Mouse (Mus musculus) T-helper 2 cell (primary cell): Measurements from ENCODE around the gene B4galnt2.

Experiments
- in situ Hi-C: fragments of 300-600 bp; cut with MboI, MseI; formaldehyde crosslinking; loops from one replicate; pipeline ENCODE4 v1.15.1; 2025; ENCODE audit warnings: high pct_unique_total_duplicates

Gene B4galnt2

DNA sequence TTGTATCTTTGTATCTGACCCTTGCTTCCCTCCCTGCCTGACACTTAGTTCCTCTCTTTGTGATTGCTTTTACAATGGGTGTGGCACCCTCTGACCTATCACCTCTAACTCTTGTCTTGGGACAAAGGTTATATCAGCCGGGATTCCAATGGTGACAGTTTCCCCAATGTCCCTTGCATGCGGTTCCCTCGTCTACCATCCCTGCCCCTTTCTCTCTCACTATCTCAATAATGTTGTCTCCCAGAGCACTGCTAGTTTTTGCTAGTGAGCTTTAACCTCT, 87.6 kb downstream of the B4galnt2 start:
- in situ Hi-C loops = loop anchor here (5.0 kb wide), 1 partner anchor 65 kb away; no protein-coding TSS in a partner anchor

DNA sequence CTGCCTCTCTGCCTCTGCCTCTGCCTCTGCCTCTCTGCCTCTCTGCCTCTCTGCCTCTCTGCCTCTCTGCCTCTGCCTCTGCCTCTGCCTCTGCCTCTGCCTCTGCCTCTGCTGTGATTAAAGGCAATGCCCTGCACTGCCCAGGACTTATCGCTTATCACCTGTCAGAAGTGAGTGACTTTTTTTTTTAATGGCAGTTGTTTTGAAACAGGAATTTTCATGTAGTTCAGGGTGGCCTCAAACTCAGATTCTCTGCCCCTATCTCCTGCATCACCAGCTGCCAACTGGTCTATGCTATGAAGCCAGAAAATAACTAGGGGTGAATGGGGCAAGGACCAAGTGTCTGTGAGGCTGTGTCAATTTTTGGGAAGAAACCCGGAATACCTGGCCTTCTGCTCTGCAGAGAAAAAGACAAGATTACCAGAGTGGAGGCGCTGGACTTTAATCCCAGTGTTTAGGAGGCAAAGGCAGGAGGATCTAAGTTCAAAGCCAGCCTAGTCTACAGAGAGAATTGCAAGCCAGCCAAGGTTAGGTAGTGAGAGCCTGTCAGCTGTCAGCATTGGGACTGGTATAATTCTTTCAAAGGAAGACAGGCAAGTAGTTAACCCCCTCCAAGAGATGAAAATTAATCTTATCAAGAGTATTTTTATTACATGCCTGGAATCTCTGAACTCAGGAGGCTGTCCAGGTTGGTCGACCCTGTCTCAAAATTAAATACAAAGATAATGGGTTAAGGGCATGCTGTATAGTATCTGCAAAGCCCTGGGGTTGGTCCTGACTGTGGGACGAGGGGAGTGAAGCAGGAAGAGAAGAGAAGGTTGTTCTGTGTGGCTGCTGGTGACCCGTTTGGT, 88.1 kb downstream of the B4galnt2 start:
- in situ Hi-C loops = loop anchor here (5.0 kb wide), 1 partner anchor 66 kb away; no protein-coding TSS in a partner anchor

DNA sequence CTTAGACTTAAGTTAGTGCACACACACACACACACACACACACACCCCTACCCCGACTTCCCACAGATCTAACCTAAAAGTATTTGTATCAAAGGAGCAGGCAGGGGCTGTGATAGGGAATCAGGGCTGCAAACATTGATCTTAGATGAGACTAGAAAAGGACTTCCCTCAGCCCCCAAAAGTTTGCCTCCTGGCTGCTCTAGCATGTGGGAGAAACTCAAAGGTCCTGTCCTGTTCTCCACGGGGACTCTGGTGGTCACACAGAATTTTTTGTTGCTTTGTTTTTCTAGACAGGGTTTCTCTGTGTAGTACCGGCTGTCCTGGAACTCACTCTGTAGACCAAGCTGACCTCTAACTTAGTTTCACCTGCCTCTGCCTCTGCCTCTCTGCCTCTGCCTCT, 89.1 kb downstream of the B4galnt2 start:
- in situ Hi-C loops = loop anchor here (5.0 kb wide), 1 partner anchor 67 kb away; no protein-coding TSS in a partner anchor

DNA sequence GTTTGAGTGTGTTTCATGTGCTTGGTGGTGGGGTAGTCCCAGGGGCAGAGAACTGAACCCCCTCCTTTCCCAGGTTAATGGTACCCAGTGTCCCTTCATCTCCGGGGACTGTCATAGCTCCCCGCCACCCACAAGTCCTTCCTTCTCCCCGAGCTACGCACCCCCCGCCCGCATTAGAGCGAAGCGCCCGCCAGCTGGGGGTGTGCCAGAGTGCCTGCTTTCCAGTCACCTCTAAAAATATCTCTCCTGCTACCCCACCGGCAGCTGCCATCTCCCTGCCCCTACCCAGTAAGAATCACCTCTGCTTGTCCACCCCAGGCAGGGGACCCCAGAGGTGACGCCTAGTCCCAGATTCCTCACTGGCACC, 89.8 kb downstream of the B4galnt2 start:
- in situ Hi-C loops = loop anchor here (5.0 kb wide), 1 partner anchor 67 kb away; no protein-coding TSS in a partner anchor

DNA sequence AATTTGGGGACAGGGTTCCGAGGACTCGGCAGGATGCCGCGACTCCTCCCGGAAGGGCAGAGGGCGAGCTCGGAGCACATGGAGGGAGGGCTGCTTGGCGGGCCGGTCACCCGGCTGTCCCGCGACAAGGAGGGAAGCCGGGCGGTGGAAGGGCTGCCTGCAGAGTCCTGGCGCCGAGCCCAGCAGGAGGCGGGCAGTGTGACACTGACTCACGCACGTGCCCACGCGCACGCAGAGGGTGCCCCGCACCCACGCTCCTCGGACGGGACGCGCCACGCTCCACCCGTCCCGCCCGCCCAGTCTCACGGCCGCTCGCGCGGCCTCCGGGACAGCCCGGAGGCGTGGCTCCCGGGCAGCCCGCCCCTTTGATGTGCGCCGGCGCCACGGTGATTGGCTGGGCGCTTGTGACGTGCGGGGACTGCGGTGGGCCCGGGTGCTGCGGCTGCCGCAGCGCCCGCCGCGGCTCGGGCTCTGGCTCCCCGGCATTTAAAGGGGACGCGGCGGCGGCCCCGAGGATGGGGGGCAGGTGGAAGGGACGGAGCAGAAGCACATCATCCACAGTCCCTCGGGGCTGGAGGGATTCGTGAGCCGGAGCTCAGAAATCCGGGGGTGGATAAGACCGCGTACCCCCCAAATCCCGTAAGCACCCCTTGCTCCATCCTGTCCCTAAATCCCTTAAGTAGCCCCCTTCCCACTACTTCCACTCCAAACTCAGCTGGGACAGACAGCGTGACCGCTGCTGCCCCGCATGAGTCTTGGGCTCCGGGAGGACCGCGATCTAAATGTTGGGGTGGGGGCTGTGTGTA, 90.4 kb downstream of the B4galnt2 start, which contains the start of gene Phospho1:
Gene Phospho1, plus strand, starts transcription at position 429 of the 806 bp plus-strand sequence.
- in situ Hi-C loops = no loop called here

DNA sequence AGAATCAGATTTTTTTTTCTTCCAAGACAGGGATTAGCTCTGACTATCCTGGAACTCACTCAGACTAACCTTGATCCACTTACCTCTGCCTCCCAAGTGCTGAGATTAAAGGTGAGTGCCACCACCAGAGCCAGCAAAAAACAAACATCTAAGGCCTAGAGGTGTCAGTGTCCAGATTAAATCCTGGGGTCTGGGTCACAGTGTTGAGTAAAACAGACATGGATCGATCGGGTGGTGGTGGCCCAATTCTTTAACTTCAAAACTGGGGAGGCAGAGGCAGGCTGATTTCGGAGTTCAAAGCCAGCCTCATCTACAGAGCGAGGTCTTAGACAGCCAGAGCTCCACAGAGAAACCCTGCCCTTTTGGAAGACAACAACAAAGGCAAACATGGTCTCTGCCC, 92.3 kb downstream of the B4galnt2 start:
- in situ Hi-C loops = no loop called here

DNA sequence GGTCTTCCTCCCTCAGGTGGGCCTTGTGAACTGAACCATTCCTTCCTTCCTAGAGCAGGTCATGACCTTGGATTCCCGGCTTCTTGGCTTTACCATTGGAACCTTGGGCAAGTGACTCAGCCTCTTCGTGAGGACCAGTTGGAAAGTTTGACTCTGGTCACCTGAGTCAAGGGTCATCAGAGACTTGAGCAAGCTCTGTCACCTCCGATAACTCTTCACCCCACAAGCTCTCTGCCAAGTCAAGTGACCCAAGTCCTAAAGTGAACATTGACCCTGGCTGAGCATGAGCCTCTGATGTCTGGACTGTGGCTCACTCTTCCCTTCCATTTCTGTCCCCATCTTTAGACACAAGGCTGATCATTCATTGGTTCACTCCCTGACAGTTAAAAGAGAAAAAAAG, 93.2 kb downstream of the B4galnt2 start:
- in situ Hi-C loops = no loop called here

DNA sequence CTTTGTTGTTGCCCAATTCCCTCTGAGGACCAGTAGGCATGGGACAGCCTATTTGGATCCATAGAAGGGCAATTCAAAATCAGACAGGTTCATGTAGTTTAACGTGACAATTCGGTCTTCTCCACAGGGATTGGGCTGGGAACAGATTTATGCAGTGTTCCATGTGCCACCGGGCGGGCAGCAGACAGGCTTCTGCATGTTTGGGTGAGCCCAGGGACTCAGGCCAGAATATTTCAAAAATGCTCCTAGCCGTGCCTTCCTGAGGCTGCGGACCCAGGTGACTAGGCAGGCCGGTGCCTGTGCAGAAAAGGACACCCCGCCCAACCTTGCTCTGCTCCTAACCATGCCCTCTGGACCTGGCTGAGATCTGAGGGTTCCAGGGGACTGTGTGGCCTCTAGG, 95.6 kb downstream of the B4galnt2 start:
- in situ Hi-C loops = no loop called here
